In genomic region chr8:71528362-71529073, GRCm38 (mm10) we compare ENCODE assay signal across 8 mouse cellular contexts. TPM values are rescaled to one million over a fixed set of nuclear protein-coding genes. Genes with fewer than 3 reads are reported as not detected.
DNase-seq lines count a peak whose midpoint lies in the region; ATAC-seq and TF ChIP-seq lines count a peak whose summit lies in the region.

No protein-coding gene starts in this region.

- H3K4me1 ChIP-seq in limb, embryonic 15.5 days, result peaks cover 22% of the 10 kb centered on the region
- H3K4me1 ChIP-seq in small intestine, adult 2 months (ENCODE audit: control insufficient read depth, insufficient read depth, insufficient read length, low read length), result peaks cover 2% of the 10 kb centered on the region; the same call in 1 of the 2 replicates

- TF ChIP-seq POLR2A in small intestine, adult 2 months (IDR thresholded peaks at IDR 0.05; ENCODE audit: low read depth, low read length), result no peak

- 78% methylated on average over 11 of the region's 11 CpGs for WGBS in limb, embryonic 15.5 days
- 68% methylated on average over 11 of the region's 11 CpGs for WGBS in small intestine, adult 2 months

- H3K36me3 ChIP-seq in limb, embryonic 15.5 days, result no peaks in the 10 kb centered on the region
- H3K36me3 ChIP-seq in small intestine, adult 2 months (ENCODE audit: control insufficient read depth, insufficient read depth, low read length), result no peaks in the 10 kb centered on the region

- no peak overlapping the region for H3K4me3 ChIP-seq in layer of hippocampus, adult 2 months
- H3K4me3 ChIP-seq in limb, embryonic 15.5 days, result no peak overlapping the region
- no peak overlapping the region for H3K4me3 ChIP-seq in small intestine, adult 2 months (ENCODE audit: low read depth, low read length)

- H3K9ac ChIP-seq in limb, embryonic 15.5 days, result no peak overlapping the region

- no peak overlapping the region for H3K4me2 ChIP-seq in limb, embryonic 15.5 days

- intact Hi-C loops in heart, postnatal 10 days (cut with DNase I), result no loop called here

- H3K27ac ChIP-seq in layer of hippocampus, adult 2 months, result peak overlapping the region; percentile 36; the same call in 1 of the 2 replicates
- peak overlapping the region; percentile 59 for H3K27ac ChIP-seq in limb, embryonic 15.5 days
- H3K27ac ChIP-seq in small intestine, adult 2 months (ENCODE audit: insufficient read depth, low read depth, low read length), result peak overlapping the region; percentile 20; the same call in 1 of the 2 replicates

- H3K27me3 ChIP-seq in limb, embryonic 15.5 days, result peaks cover 33% of the 10 kb centered on the region
- H3K27me3 ChIP-seq in small intestine, adult 2 months (ENCODE audit: control insufficient read depth, insufficient read depth, low read length), result peaks cover 20% of the 10 kb centered on the region

- no peak for TF ChIP-seq CTCF in layer of hippocampus, adult 2 months (conservative IDR thresholded peaks at IDR 0.05)
- no peak for TF ChIP-seq CTCF in small intestine, adult 2 months (IDR thresholded peaks at IDR 0.05; ENCODE audit: extremely low read depth, insufficient read length, insufficient replicate concordance, low read depth, low read length)

- H3K9me3 ChIP-seq in limb, embryonic 15.5 days, result no peaks in the 10 kb centered on the region

- DNase-seq in layer of hippocampus, adult 2 months (ENCODE audit: low spot score in 2 of 2), result no peak
- no peak for DNase-seq in layer of hippocampus, postnatal 25 days (ENCODE audit: extremely low spot score in 1 of 2, low spot score in 1 of 2)
- DNase-seq in heart, postnatal 10 days, result peak; percentile 56 to 66
- no peak for DNase-seq in layer of hippocampus, adult 11-12 months (ENCODE audit: low spot score)
- no peak for DNase-seq in urinary bladder, postnatal 4 days (ENCODE audit: low spot score in 2 of 2)
- no peak for DNase-seq in left cerebral cortex, adult 8-10 months (ENCODE audit: low spot score in 2 of 2)

- ATAC-seq in limb, embryonic 15.5 days (ENCODE audit: insufficient number of reproducible peaks, low FRiP score, low TSS enrichment, low read depth), result no peak

RNA-seq across cellular contexts. Expression of gene Ccdc194, which starts 3.0 kb away (rescaled TPM):
- not detected for total RNA-seq in layer of hippocampus, adult 2 months (2021)
- total RNA-seq in layer of hippocampus, postnatal 25 days (2021), result not detected
- under 1 TPM in 1 of 2 experiments, not detected in 1; 0.17 TPM for total RNA-seq in heart, postnatal 10 days (2021)
- polyA plus RNA-seq in limb, embryonic 15.5 days (2015; fragmentation: Nextera tagmentation; extraction: Ambion mirVana), result 1.5 and 1.8 TPM in 2 replicates
- polyA plus RNA-seq in small intestine, adult 2 months (2012; rRNA removed), result not detected in 2 replicates
- not detected for total RNA-seq in left cerebral cortex, adult 8-10 months (2022)

RNA-seq across cellular contexts. Expression of gene Bst2, which starts 8.7 kb away (rescaled TPM):
- total RNA-seq in layer of hippocampus, adult 2 months (2021), result 1 to 10 TPM; 3.4 to 5.0 TPM
- 1 to 10 TPM; 3.0 to 4.1 TPM for total RNA-seq in layer of hippocampus, postnatal 25 days (2021)
- 10 to 100 TPM; 13.0 to 13.5 TPM for total RNA-seq in heart, postnatal 10 days (2021)
- 33.6 and 36.4 TPM in 2 replicates for polyA plus RNA-seq in limb, embryonic 15.5 days (2015; fragmentation: Nextera tagmentation; extraction: Ambion mirVana)
- polyA plus RNA-seq in small intestine, adult 2 months (2012; rRNA removed), result 126 and 242 TPM in 2 replicates
- 10 to 100 TPM in 1 of 4 experiments, 1 to 10 TPM in 3; 4.1 to 11.8 (median 6.4) TPM for total RNA-seq in left cerebral cortex, adult 8-10 months (2022)

RNA-seq across cellular contexts. Expression of gene Mvb12a, which starts 14.2 kb away (rescaled TPM):
- total RNA-seq in layer of hippocampus, adult 2 months (2021), result 10 to 100 TPM; 33.8 to 34.9 TPM
- total RNA-seq in layer of hippocampus, postnatal 25 days (2021), result 10 to 100 TPM; 30.9 to 33.6 TPM
- 10 to 100 TPM; 30.2 to 32.5 TPM for total RNA-seq in heart, postnatal 10 days (2021)
- polyA plus RNA-seq in limb, embryonic 15.5 days (2015; fragmentation: Nextera tagmentation; extraction: Ambion mirVana), result 95.7 and 102 TPM in 2 replicates
- polyA plus RNA-seq in small intestine, adult 2 months (2012; rRNA removed), result 180 and 251 TPM in 2 replicates
- 10 to 100 TPM; 38.0 to 44.2 (median 39.9) TPM for total RNA-seq in left cerebral cortex, adult 8-10 months (2022)

RNA-seq across cellular contexts. Expression of gene Plvap, which starts 17.0 kb away (rescaled TPM):
- total RNA-seq in layer of hippocampus, adult 2 months (2021), result 1 to 10 TPM; 7.3 to 7.7 TPM
- 1 to 10 TPM; 6.1 to 6.7 TPM for total RNA-seq in layer of hippocampus, postnatal 25 days (2021)
- 10 to 100 TPM; 21.8 to 22.0 TPM for total RNA-seq in heart, postnatal 10 days (2021)
- 56.9 and 66.3 TPM in 2 replicates for polyA plus RNA-seq in limb, embryonic 15.5 days (2015; fragmentation: Nextera tagmentation; extraction: Ambion mirVana)
- 182 and 329 TPM in 2 replicates for polyA plus RNA-seq in small intestine, adult 2 months (2012; rRNA removed)
- 10 to 100 TPM in 2 of 4 experiments, 1 to 10 TPM in 2; 7.0 to 11.7 (median 9.6) TPM for total RNA-seq in left cerebral cortex, adult 8-10 months (2022)

RNA-seq across cellular contexts. Expression of gene Tmem221, which starts 30.2 kb away (rescaled TPM):
- under 1 TPM; 0.22 to 0.31 TPM for total RNA-seq in layer of hippocampus, adult 2 months (2021)
- not detected for total RNA-seq in layer of hippocampus, postnatal 25 days (2021)
- total RNA-seq in heart, postnatal 10 days (2021), result under 1 TPM in 1 of 2 experiments, not detected in 1; 0.27 TPM
- 0.74 and 0.84 TPM in 2 replicates for polyA plus RNA-seq in limb, embryonic 15.5 days (2015; fragmentation: Nextera tagmentation; extraction: Ambion mirVana)
- 0.62 and 3.3 TPM in 2 replicates for polyA plus RNA-seq in small intestine, adult 2 months (2012; rRNA removed)
- total RNA-seq in left cerebral cortex, adult 8-10 months (2022), result under 1 TPM in 2 of 4 experiments, not detected in 2; 0.27 to 0.70 TPM

Comparison
In these comparisons a context has a peak if more than half of its experiments do, and no peak if none do; other contexts are left out.
1. DNase-seq: peak in heart, postnatal 10 days (2 of 2); none in layer of hippocampus, adult 2 months (0 of 2), layer of hippocampus, postnatal 25 days (0 of 2), layer of hippocampus, adult 11-12 months (single experiment), urinary bladder, postnatal 4 days (0 of 2) and left cerebral cortex, adult 8-10 months (0 of 2).
2. Peak in every context shown above with its lines, with median percentiles within 50 percentile points of each other: H3K27ac ChIP-seq.